Mouse (Mus musculus) left cerebral cortex, postnatal 14 days (tissue): ENCODE data around the gene Il12a. TPM values are rescaled to one million over a fixed set of nuclear protein-coding genes. Genes with fewer than 3 reads are reported as not detected.

Source experiments
- DNase-seq, 2 experiments: peaks; one replicate each; pipeline ENCODE4 v3.0.0; 2021 to 2022; ENCODE audit warnings: low spot score in 2 of 2, mixed read lengths in 1 of 2
- intact Hi-C: fragments of 180-260 bp; cut with DNase I; formaldehyde crosslinking; loops from one replicate; pipeline ENCODE4 v1.15.1; 2025
- total RNA-seq, 2 experiments: library from RNA; stranded (reverse); gene quantifications; 2 replicates each; pipeline ENCODE4 v1.2.3; 2021

The Il12a gene
- total RNA-seq, 2 experiments from 2014 or later = 2.3 to 2.5 TPM

GRCm38 (mm10) chr3:68678805-68679585 lies 11.4 kb upstream of the Il12a start:
- intact Hi-C loops = no loop called here
- no peak for DNase-seq

- intact Hi-C loops = no loop called here
- no peak for DNase-seq
These were observed 6.9 kb upstream of the Il12a start for GRCm38 (mm10) chr3:68683579-68683978.

GRCm38 (mm10) chr3:68684207-68684606 lies 6.2 kb upstream of the Il12a start:
- DNase-seq = no peak
- intact Hi-C loops = no loop called here

- peak in 1 of 2 experiments; percentile 45 for DNase-seq
- intact Hi-C loops = no loop called here
These were observed 3.4 kb upstream of the Il12a start for GRCm38 (mm10) chr3:68686852-68687560.

GRCm38 (mm10) chr3:68689346-68689745 lies 1.1 kb upstream of the Il12a start:
- intact Hi-C loops = no loop called here
- no peak for DNase-seq

GRCm38 (mm10) chr3:68691100-68691778 lies 795 bp downstream of the Il12a start:
- intact Hi-C loops = no loop called here
- no peak for DNase-seq

- no peak for DNase-seq
- intact Hi-C loops = no loop called here
These were observed 1.6 kb downstream of the Il12a start for GRCm38 (mm10) chr3:68691938-68692599.

GRCm38 (mm10) chr3:68692600-68693225 lies 2.3 kb downstream of the Il12a start:
- intact Hi-C loops = no loop called here
- no peak for DNase-seq

- DNase-seq = peak; percentile 76 to 78
- intact Hi-C loops = no loop called here
These were observed 3.1 kb downstream of the Il12a start for GRCm38 (mm10) chr3:68693441-68694048.

- intact Hi-C loops = loop anchor here (5.0 kb wide), 1 partner anchor 78 kb away; no protein-coding TSS in a partner anchor
- no peak for DNase-seq
These were observed 4.9 kb downstream of the Il12a start for GRCm38 (mm10) chr3:68695321-68695720.

- no peak for DNase-seq
These were observed 6.2 kb downstream of the Il12a start for GRCm38 (mm10) chr3:68696495-68697200.

GRCm38 (mm10) chr3:68698601-68699000 lies 8.2 kb downstream of the Il12a start:
- intact Hi-C loops = loop anchor here (5.0 kb wide), 1 partner anchor 81 kb away; no protein-coding TSS in a partner anchor
- no peak for DNase-seq

More at GRCm38 (mm10) chr3:68696495-68697200, 6.2 kb downstream of the Il12a start:
- intact Hi-C loops = loop anchor here (5.0 kb wide), 1 partner anchor 79 kb away; no protein-coding TSS in a partner anchor

- no peak for DNase-seq
- intact Hi-C loops = loop anchor here (10.0 kb wide), 1 partner anchor 645 kb away; no protein-coding TSS in a partner anchor
These were observed 9.6 kb downstream of the Il12a start for GRCm38 (mm10) chr3:68700091-68700490.

- intact Hi-C loops = loop anchor here (10.0 kb wide), 1 partner anchor 652 kb away; no protein-coding TSS in a partner anchor
These were observed 15.9 kb downstream of the Il12a start for GRCm38 (mm10) chr3:68706307-68706706.

GRCm38 (mm10) chr3:68708230-68708629 lies 17.8 kb downstream of the Il12a start:
- DNase-seq = peak; percentile 45 to 55
- intact Hi-C loops = loop anchor here (10.0 kb wide), 1 partner anchor 653 kb away; no protein-coding TSS in a partner anchor

More at GRCm38 (mm10) chr3:68706307-68706706, 15.9 kb downstream of the Il12a start:
- DNase-seq = no peak

GRCm38 (mm10) chr3:68709198-68709797 lies 18.9 kb downstream of the Il12a start:
- intact Hi-C loops = loop anchor here (10.0 kb wide), 1 partner anchor 654 kb away; no protein-coding TSS in a partner anchor
- DNase-seq = peak; percentile 79 to 80

- no peak for DNase-seq
- intact Hi-C loops = loop anchor here (10.0 kb wide), 2 partner anchors 244 to 354 kb away; no protein-coding TSS in a partner anchor
These were observed 20.0 kb downstream of the Il12a start for GRCm38 (mm10) chr3:68710436-68710835.
